Mouse (Mus musculus) embryonic fibroblast, embryonic 13.5 days (primary cell): ENCODE data around the gene Sptbn1.

Experiments used
- CTCF ChIP-seq: IDR thresholded peaks from 2 replicates; pipeline ENCODE4 v1.5.1; 2011; ENCODE audit warnings: mild to moderate bottlenecking, control low read depth, low read length, moderate library complexity, borderline replicate concordance; ENCODE audit not compliant: insufficient read depth
- POLR2A ChIP-seq: IDR thresholded peaks from 2 replicates; pipeline ENCODE4 v1.6.1; 2011; ENCODE audit warnings: low read depth, mild to moderate bottlenecking, control low read depth, low read length, moderate library complexity

GRCm38 (mm10) chr11:30139165-30139826, 128.7 kb downstream of the Sptbn1 start:
- TF ChIP-seq CTCF, result no peak
- TF ChIP-seq POLR2A, result no peak
